Mouse (Mus musculus) small intestine, adult 2 months (tissue): ENCODE measurements around the gene Tspyl4. TPM values are rescaled to one million over a fixed set of nuclear protein-coding genes. Genes with fewer than 3 reads are reported as not detected.

Experiments
- H3K27ac ChIP-seq: fragments of 200-500 bp; 2 replicates; pipeline ENCODE4 v1.5.1; 2012; ENCODE audit warnings: low read depth, low read length, control low read depth, inconsistent platforms; ENCODE audit not compliant: insufficient read depth
- H3K27me3 ChIP-seq: fragments of 200-500 bp; 2 replicates; pipeline ENCODE4 v1.6.1; 2012; ENCODE audit warnings: mild to moderate bottlenecking, moderate library complexity, low read length, inconsistent platforms; ENCODE audit not compliant: control insufficient read depth, insufficient read depth
- H3K36me3 ChIP-seq: fragments of 200-500 bp; 2 replicates; pipeline ENCODE4 v1.6.1; 2012; ENCODE audit warnings: mild to moderate bottlenecking, low read length, control low read depth, inconsistent platforms; ENCODE audit not compliant: control insufficient read depth, insufficient read depth
- H3K4me1 ChIP-seq: fragments of 200-500 bp; 2 replicates; pipeline ENCODE4 v1.6.1; 2012; ENCODE audit warnings: low read length, inconsistent platforms, mixed read lengths; ENCODE audit not compliant: control insufficient read depth, insufficient read depth, insufficient read length
- H3K4me3 ChIP-seq: fragments of 200-500 bp; 2 replicates; pipeline ENCODE4 v1.5.1; 2012; ENCODE audit warnings: low read depth, mild to moderate bottlenecking, control low read depth, inconsistent platforms, low read length, moderate library complexity
- CTCF ChIP-seq: fragments of 200-500 bp; IDR thresholded peaks from 2 replicates; pipeline ENCODE4 v1.5.1; 2012; ENCODE audit warnings: low read depth, mild to moderate bottlenecking, control low read depth, inconsistent platforms, low read length, moderate library complexity, mixed read lengths; ENCODE audit not compliant: insufficient replicate concordance, insufficient read length; ENCODE audit errors: extremely low read depth
- POLR2A ChIP-seq: fragments of 200-500 bp; IDR thresholded peaks from 2 replicates; pipeline ENCODE4 v1.6.1; 2012; ENCODE audit warnings: low read depth, mild to moderate bottlenecking, control low read depth, inconsistent platforms, low read length, moderate library complexity
- WGBS: fragments of 180-500 bp; shearing (Covaris S2); methylation state at CpG from one replicate; pipeline ENCODE4 v1.1.7; 2018; 5-methylcytosine and 5-hydroxymethylcytosine counted together
- polyA plus RNA-seq: library from polyadenylated mRNA; depleted of rRNA; stranded (reverse); fragments of >200 nt; gene quantifications from 2 replicates; pipeline ENCODE4 v1.2.3, GENCODE M21; 2012

The Tspyl4 gene
- polyA plus RNA-seq, 1 experiment, result 1.3 TPM

DNA sequence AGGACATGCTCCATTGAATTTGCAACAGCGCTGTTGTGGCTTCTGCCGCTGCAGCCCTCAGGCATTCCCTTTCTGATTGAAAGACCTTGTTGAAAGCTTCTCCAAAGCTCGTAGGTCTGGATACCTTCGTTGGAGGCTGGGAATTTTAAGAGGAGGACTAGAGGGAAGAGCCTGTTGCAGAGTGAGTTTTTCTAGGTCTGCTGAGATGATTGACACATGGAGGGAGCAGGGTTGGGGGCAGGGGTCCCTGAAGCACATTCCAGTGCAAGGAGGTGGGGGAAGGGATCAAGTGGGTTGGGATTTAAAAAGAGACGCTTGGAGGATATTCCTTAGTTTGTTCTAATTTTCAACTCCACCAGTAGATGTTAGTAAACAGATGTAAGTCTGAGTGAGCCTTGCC is 3.1 kb downstream of the Tspyl4 start:
- WGBS, result 73% methylated on average over 5 of the region's 5 CpGs
- H3K4me3 ChIP-seq, result no peak overlapping the region

DNA sequence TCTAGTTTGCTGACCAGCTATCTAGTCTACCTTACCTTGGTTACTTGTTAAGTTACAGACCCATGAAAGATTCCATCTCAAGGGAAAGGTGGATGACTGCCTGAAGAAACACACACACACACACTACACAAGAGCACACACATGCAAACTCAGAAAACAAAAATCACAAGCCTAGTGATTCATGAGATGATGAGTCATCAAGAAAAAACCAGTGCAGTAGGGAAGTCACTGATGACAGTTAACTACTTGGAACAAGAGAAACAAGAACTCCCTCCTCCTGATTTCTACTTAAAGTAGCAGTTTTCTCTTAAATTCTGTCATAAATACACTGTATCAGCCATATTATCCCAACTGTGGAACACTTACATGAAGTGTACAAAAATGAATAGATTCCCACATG is 9.8 kb downstream of the Tspyl4 start:
- Histone ChIP-seq H3K4me3 (no peak overlapping the region), H3K27me3 (no peaks in the 10 kb centered on the region), H3K4me1 (no peaks in the 10 kb centered on the region), H3K36me3 (peaks cover 2% of the 10 kb centered on the region; the same call in 1 of the 2 replicates), H3K27ac (no peak overlapping the region)
- TF ChIP-seq POLR2A, result no peak
- TF ChIP-seq CTCF, result no peak

More for the DNA sequence above, 3.1 kb downstream of the Tspyl4 start:
- TF ChIP-seq POLR2A, result no peak
- TF ChIP-seq CTCF, result no peak
- Histone ChIP-seq H3K4me1 (peaks cover 14% of the 10 kb centered on the region), H3K27me3 (no peaks in the 10 kb centered on the region), H3K27ac (no peak overlapping the region), H3K36me3 (0 out of 2 replicates have a peak, but pooled peaks cover 2% of the 10 kb centered on the region)

DNA sequence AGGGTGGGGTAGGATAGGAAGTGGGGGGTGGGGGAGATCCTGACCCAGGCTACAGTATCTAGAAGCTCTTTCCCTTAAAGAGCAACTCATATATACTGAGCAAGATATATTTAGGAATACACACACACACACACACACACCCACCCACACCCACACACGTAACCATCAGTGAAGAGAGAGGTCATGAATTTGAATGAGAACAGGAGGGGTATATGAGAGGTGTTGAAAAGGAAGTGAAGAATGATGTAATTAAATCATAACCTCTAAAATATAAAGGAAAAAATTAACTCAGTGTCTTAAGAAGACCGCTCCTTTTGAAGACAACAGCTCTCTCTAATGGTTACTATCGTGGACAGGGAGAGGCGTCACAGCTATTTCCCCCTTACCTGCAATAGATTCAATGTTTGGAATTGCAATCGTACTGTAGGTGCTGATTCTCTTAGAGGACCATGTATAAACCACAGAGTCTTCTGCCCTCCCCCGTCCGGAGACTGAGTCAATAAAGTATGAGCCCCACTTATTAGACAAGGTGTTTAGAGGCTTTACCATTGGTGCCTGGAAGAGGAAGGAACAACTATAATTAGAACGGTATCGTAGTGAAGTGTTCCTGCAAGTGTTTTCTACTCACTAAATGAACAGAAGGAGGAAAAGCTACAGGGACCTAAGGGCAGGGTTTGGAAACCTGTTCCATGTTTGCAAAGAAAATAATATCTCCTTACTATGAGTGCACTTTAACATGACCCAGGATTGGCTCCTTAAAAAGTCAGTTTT is 12.9 kb downstream of the Tspyl4 start:
- WGBS, result 84% methylated on average over 9 of the region's 9 CpGs
- H3K36me3 ChIP-seq, result peaks cover 11% of the 10 kb centered on the region
- no peaks in the 10 kb centered on the region for H3K4me1 ChIP-seq
- TF ChIP-seq CTCF (no peak), POLR2A (no peak)
- H3K27ac ChIP-seq, result no peak overlapping the region
- H3K27me3 ChIP-seq, result no peaks in the 10 kb centered on the region
- H3K4me3 ChIP-seq, result no peak overlapping the region

DNA sequence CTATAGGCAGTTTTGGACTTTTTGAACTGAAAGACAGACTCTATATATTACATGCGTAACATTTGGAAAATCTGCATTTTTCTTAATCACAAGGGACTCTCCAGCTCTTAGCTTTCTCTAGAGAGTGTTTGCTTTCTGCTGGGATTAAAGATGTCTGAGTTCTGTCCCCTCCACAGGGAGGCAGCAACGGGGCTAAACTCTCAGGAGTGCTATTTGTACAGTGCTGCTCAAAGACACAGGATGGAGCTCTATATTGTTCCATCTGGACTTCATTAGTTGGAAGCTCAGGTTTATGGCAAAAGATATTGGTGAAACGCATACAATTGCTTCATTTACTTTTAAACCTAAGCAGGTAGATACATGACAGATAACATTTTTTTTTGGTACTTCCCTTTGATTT is 15.3 kb downstream of the Tspyl4 start:
- Histone ChIP-seq H3K4me1 (0 out of 2 replicates have a peak, but pooled peaks cover 2% of the 10 kb centered on the region), H3K36me3 (peaks cover 11% of the 10 kb centered on the region), H3K4me3 (no peak overlapping the region), H3K27ac (no peak overlapping the region), H3K27me3 (no peaks in the 10 kb centered on the region)
- WGBS, result 77% methylated on average over 3 of the region's 3 CpGs
- no peak for TF ChIP-seq CTCF
- TF ChIP-seq POLR2A, result no peak

DNA sequence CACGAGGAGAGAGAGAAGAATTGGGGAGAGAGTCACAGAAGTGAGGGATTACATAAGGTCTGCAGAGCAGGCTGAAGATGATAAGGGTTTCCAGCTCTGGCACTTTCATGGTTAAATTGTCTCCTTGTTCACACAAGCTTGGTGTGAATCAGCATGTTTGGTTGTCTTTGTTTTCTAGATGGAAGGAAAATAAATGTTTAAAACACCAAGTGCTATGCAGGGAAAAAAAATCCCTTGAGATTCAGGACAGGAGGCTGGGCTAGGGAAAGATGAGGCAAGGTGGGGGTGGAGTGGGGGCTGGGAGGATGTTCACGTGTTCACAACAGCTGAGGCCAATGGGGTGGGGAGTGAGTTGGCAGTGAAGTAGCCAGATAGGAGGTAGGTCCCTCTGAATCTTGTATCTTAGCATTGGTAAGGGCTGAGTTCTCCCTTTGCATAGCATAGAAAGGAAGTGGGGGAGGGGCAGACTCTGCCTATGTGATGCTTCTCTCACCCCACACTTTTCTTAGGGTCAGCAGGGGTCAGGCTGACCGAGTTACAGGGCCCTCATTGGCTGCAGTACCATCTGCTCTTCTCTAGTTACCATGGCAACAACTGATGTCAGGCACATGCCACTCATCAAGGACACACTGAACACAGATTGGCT is 19.5 kb downstream of the Tspyl4 start:
- H3K27ac ChIP-seq, result no peak overlapping the region
- 0 out of 2 replicates have a peak, but pooled peaks cover 2% of the 10 kb centered on the region for H3K4me1 ChIP-seq
- no peaks in the 10 kb centered on the region for H3K27me3 ChIP-seq
- no peak overlapping the region for H3K4me3 ChIP-seq
- 26% methylated on average over 3 of the region's 3 CpGs for WGBS
- H3K36me3 ChIP-seq, result peaks cover 12% of the 10 kb centered on the region
- TF ChIP-seq CTCF, result no peak
- no peak for TF ChIP-seq POLR2A

DNA sequence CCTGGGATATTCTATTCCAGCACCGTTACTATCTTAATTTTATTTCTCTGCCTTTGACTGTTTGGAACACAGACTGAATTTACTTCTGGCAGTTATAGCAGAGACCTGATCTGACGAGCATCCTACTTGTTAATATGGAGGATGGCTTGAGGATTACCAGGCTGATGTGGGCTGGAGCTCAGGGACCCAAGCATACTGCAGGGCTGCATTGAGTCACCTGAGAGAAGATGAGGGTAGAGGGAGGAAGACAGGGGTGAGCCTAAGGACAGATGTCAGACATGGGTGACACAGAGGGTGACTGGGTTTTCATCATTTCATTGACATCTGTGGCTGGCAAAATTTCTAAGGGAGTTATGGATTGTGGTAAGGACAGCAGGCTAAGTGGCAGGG is 20.0 kb downstream of the Tspyl4 start:
- Histone ChIP-seq H3K36me3 (peaks cover 13% of the 10 kb centered on the region), H3K4me3 (no peak overlapping the region), H3K27me3 (no peaks in the 10 kb centered on the region), H3K27ac (no peak overlapping the region), H3K4me1 (0 out of 2 replicates have a peak, but pooled peaks cover 2% of the 10 kb centered on the region)
- no peak for TF ChIP-seq CTCF
- TF ChIP-seq POLR2A, result no peak
- WGBS, result 66% methylated on average over 2 of the region's 2 CpGs

DNA sequence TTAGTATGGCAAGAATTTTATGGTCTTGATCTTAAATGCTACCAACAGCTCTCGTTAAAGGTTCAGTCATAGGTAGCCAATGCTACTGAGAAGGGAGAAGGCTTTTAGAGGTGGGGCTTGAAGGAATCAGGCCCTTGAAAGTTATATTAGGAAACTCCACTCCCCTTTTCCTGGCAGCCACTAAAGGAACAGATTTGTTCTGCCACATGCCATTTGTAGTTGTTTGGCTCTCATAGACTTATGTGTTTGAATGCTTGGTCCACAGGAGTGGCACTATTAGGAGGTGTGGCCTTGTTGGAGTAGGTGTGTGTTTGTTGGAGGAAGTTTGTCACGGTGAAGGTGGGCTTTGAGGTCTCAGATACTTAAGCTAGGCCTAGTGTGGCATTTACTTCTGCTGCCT is 23.6 kb downstream of the Tspyl4 start:
- Histone ChIP-seq H3K4me3 (no peak overlapping the region), H3K36me3 (peaks cover 5% of the 10 kb centered on the region; the same call in 1 of the 2 replicates), H3K27ac (no peak overlapping the region), H3K4me1 (0 out of 2 replicates have a peak, but pooled peaks cover 2% of the 10 kb centered on the region), H3K27me3 (no peaks in the 10 kb centered on the region)
- no peak for TF ChIP-seq POLR2A
- no peak for TF ChIP-seq CTCF
- WGBS, result 74% methylated on average over 2 of the region's 2 CpGs
